Mouse (Mus musculus) liver, postnatal 0 days (tissue): Measurements from ENCODE around the gene Ppp1r12a. TPM values are rescaled to one million over a fixed set of nuclear protein-coding genes. Genes with fewer than 3 reads are reported as not detected.

ENCODE experiments used
- ATAC-seq: fragments of 200-750 bp; cut with Nextera tagmentation; 2 replicates; pipeline ENCODE4 v1.8.0; 2017; ENCODE audit warnings: mild to moderate bottlenecking, moderate library complexity
- DNase-seq: peaks from one replicate; pipeline ENCODE4 v3.0.0-alpha.2; 2016
- H3K27ac ChIP-seq: fragments of 300-500 bp; sonication (generic); 2 replicates; pipeline ENCODE4 v1.5.1; 2014; ENCODE audit warnings: antibody characterized with exemption, moderate library complexity, mild to moderate bottlenecking, low read depth
- H3K27me3 ChIP-seq: fragments of 300-500 bp; sonication (generic); 2 replicates; pipeline ENCODE4 v1.6.1; 2014; ENCODE audit warnings: low read length, control low read depth, mixed read lengths; ENCODE audit not compliant: insufficient read depth
- H3K36me3 ChIP-seq: fragments of 300-500 bp; sonication (generic); replicated peaks from 2 replicates; pipeline ENCODE4 v1.6.1; 2014; ENCODE audit warnings: mild to moderate bottlenecking, control low read depth, low read length, moderate library complexity, mixed read lengths; ENCODE audit not compliant: insufficient read depth
- H3K4me1 ChIP-seq: fragments of 300-500 bp; sonication (generic); 2 replicates; pipeline ENCODE4 v1.6.1; 2014; ENCODE audit warnings: antibody characterized with exemption, mild to moderate bottlenecking, control low read depth; ENCODE audit not compliant: insufficient read depth
- H3K4me2 ChIP-seq: fragments of 300-500 bp; sonication (generic); 2 replicates; pipeline ENCODE4 v1.6.1; 2014; ENCODE audit warnings: low read depth, mild to moderate bottlenecking, low read length, moderate library complexity, mixed read lengths
- H3K4me3 ChIP-seq: fragments of 300-500 bp; sonication (generic); 2 replicates; pipeline ENCODE4 v1.5.1; 2014; ENCODE audit warnings: low read depth, low read length
- H3K9ac ChIP-seq: fragments of 300-500 bp; sonication (generic); replicated peaks from 2 replicates; pipeline ENCODE4 v1.6.1; 2014; ENCODE audit warnings: mild to moderate bottlenecking, moderate library complexity
- H3K9me3 ChIP-seq: fragments of 300-500 bp; sonication (generic); 2 replicates; pipeline ENCODE4 v1.6.1; 2016; ENCODE audit warnings: mild to moderate bottlenecking, control low read depth, low read length, mixed read lengths
- CTCF ChIP-seq: sonication (generic); IDR thresholded peaks from 2 replicates; pipeline ENCODE4 v1.5.1; 2016; ENCODE audit warnings: antibody characterized with exemption, low read depth
- EP300 ChIP-seq: IDR thresholded peaks from 2 replicates; pipeline ENCODE4 v1.6.1; 2016; ENCODE audit warnings: antibody characterized with exemption, low read depth, mild to moderate bottlenecking
- WGBS: fragments of 180-500 bp; shearing (Covaris S2); extraction: QIAGEN DNeasy Blood & Tissue Kit; methylation state at CpG from one replicate; pipeline ENCODE4 v1.1.7; 2014; ENCODE audit not compliant: insufficient replicate concordance; 5-methylcytosine and 5-hydroxymethylcytosine counted together
- polyA plus RNA-seq: library from polyadenylated mRNA; unstranded; fragments of >200 nt; fragmentation: Nextera tagmentation; extraction: Ambion mirVana; gene quantifications from 2 replicates; pipeline ENCODE4 v1.2.1, GENCODE M21; 2015

The Ppp1r12a gene
- polyA plus RNA-seq, 1 experiment from 2014 or later: 25.3 TPM

- no peak for TF ChIP-seq EP300
- TF ChIP-seq CTCF: no peak
- Histone ChIP-seq H3K4me1 (peaks cover 25% of the 10 kb centered on the region), H3K4me3 (no peak overlapping the region), H3K27me3 (no peaks in the 10 kb centered on the region), H3K9me3 (no peaks in the 10 kb centered on the region), H3K27ac (no peak overlapping the region), H3K9ac (no peak overlapping the region), H3K36me3 (no peaks in the 10 kb centered on the region), H3K4me2 (no peak overlapping the region)
- 55% methylated on average over 3 of the region's 3 CpGs for WGBS
- no peak for ATAC-seq
- DNase-seq: no peak
Observed at GRCm38 (mm10) chr10:108171637-108172036, 9.6 kb downstream of the Ppp1r12a start.

GRCm38 (mm10) chr10:108172817-108173563, 11.0 kb downstream of the Ppp1r12a start:
- DNase-seq (no peak), ATAC-seq (peak; percentile 41)
- H3K4me3 ChIP-seq: no peak overlapping the region
- TF ChIP-seq EP300 (no peak), CTCF (no peak)
- peak overlapping the region; percentile 18; the same call in 1 of the 2 replicates for H3K27ac ChIP-seq
- no peaks in the 10 kb centered on the region for H3K36me3 ChIP-seq
- whole genome bisulfite sequencing: 49% methylated on average over 6 of the region's 6 CpGs
- H3K9me3 ChIP-seq: no peaks in the 10 kb centered on the region
- no peak overlapping the region for H3K4me2 ChIP-seq
- H3K4me1 ChIP-seq: peaks cover 25% of the 10 kb centered on the region
- no peak overlapping the region for H3K9ac ChIP-seq
- H3K27me3 ChIP-seq: no peaks in the 10 kb centered on the region

GRCm38 (mm10) chr10:108174107-108174506, 12.1 kb downstream of the Ppp1r12a start:
- ATAC-seq (peak; percentile 56; the same call in 1 of the 2 replicates), DNase-seq (no peak)
- Histone ChIP-seq H3K36me3 (no peaks in the 10 kb centered on the region), H3K9me3 (no peaks in the 10 kb centered on the region), H3K27me3 (no peaks in the 10 kb centered on the region), H3K4me2 (no peak overlapping the region), H3K4me3 (no peak overlapping the region), H3K4me1 (peaks cover 30% of the 10 kb centered on the region), H3K27ac (no peak overlapping the region), H3K9ac (no peak overlapping the region)
- 41% methylated on average over 5 of the region's 5 CpGs for WGBS
- TF ChIP-seq CTCF (no peak), EP300 (no peak)

GRCm38 (mm10) chr10:108175885-108176284, 13.9 kb downstream of the Ppp1r12a start:
- no peaks in the 10 kb centered on the region for H3K9me3 ChIP-seq
- no peak overlapping the region for H3K9ac ChIP-seq
- no peaks in the 10 kb centered on the region for H3K36me3 ChIP-seq
- H3K27ac ChIP-seq: no peak overlapping the region
- no peak for TF ChIP-seq EP300
- TF ChIP-seq CTCF: no peak
- H3K27me3 ChIP-seq: no peaks in the 10 kb centered on the region
- DNase-seq (no peak), ATAC-seq (no peak)
- WGBS: 60% methylated on average over 2 of the region's 2 CpGs
- H3K4me2 ChIP-seq: no peak overlapping the region
- no peak overlapping the region for H3K4me3 ChIP-seq
- H3K4me1 ChIP-seq: peaks cover 37% of the 10 kb centered on the region

GRCm38 (mm10) chr10:108178285-108178848, 16.4 kb downstream of the Ppp1r12a start:
- no peak for ATAC-seq
- Histone ChIP-seq H3K9ac (no peak overlapping the region), H3K27ac (no peak overlapping the region), H3K4me2 (no peak overlapping the region), H3K9me3 (no peaks in the 10 kb centered on the region), H3K4me1 (peaks cover 26% of the 10 kb centered on the region), H3K4me3 (no peak overlapping the region), H3K36me3 (no peaks in the 10 kb centered on the region), H3K27me3 (no peaks in the 10 kb centered on the region)
- TF ChIP-seq CTCF (no peak), EP300 (no peak)
- 38% methylated on average over 6 of the region's 6 CpGs for WGBS
- DNase-seq: no peak

- no peaks in the 10 kb centered on the region for H3K27me3 ChIP-seq
- H3K9me3 ChIP-seq: no peaks in the 10 kb centered on the region
- no peak for TF ChIP-seq EP300
- TF ChIP-seq CTCF: no peak
- ATAC-seq (no peak), DNase-seq (no peak)
- H3K9ac ChIP-seq: no peak overlapping the region
- no peak overlapping the region for H3K4me3 ChIP-seq
- H3K4me2 ChIP-seq: 0 out of 2 replicates have a peak overlapping the region, but pooled peaks have one; percentile 9
- no peaks in the 10 kb centered on the region for H3K36me3 ChIP-seq
- 37% methylated on average over 3 of the region's 3 CpGs for WGBS
- 0 out of 2 replicates have a peak overlapping the region, but pooled peaks have one; percentile 0 for H3K27ac ChIP-seq
- H3K4me1 ChIP-seq: peaks cover 22% of the 10 kb centered on the region
Observed at GRCm38 (mm10) chr10:108179404-108179803, 17.4 kb downstream of the Ppp1r12a start.
